Mouse (Mus musculus): ENCODE measurements at regions not wholly inside any gene's neighbourhood (a gene's known extent, or its start where the extent isn't known, plus 50 kb on each side); places are given as distances from the start of the nearest gene placed in this dataset.

DNA sequence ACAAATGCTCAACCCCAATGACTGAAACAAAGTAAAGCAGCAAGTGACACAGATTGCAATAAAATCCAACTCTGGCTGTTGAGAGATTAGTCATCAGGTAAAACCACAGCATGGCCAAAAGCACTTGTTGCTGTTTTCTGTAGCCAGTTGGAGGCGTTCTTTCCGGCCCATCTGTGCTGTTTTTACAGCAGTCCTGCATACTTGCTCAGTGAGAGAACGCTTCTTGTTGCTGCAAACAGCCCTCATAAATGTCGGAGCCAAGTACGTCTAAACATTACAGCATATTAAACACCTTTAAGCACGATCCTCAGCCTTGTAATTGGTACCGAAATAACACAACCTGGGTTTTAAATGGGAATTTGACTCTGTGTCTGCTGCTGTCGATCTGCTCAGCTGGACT lies 65.6 kb upstream of the Hs3st3a1 start:
- no peak for DNase-seq (ENCODE audit: low spot score in 2 of 2)

GRCm38 (mm10) chr11:64335456-64335855 lies 99.7 kb upstream of the Hs3st3a1 start:
- DNase-seq (ENCODE audit: low spot score in 2 of 2): no peak

DNA sequence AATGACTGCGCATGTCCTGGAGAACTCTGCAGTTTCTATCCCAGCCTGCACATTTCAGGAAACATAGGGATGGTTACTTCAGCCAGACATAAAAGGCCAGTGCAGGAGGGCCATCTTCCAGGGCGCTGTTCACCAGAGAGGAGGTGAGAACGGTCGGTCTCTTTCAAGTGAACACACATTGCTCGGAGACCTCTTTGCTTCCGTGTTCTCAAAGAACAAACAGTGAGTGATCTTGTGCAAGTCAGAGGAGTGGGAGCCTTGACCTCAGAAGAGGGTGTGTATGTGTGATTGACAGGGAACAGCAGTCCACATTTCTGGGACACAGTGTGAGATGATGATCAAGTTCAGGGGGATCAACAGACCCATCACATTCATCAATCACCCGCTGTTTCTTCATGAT lies 102.7 kb upstream of the Hs3st3a1 start:
- no peak for DNase-seq (ENCODE audit: low spot score in 2 of 2)

DNA sequence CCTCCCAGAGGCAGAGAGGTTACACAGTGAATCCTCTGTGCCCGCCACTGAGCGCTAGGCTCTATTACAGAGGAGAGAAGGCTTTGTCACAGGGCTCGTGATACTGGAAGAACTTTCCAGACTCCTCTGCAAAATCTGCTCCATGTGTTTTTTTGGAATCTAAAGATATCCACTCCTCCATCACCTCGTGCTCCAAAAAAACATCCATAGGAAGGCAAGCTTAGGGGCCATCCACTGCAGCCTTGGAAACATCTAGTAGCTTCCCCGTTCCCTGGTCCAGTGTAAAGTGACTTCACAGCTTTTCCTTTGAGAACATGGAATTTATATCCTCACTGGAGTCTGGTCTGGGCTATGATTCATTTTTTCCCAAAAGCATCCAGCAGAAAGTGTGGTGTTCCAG lies 103.3 kb upstream of the Hs3st3a1 start:
- no peak for DNase-seq (ENCODE audit: low spot score in 2 of 2)

DNA sequence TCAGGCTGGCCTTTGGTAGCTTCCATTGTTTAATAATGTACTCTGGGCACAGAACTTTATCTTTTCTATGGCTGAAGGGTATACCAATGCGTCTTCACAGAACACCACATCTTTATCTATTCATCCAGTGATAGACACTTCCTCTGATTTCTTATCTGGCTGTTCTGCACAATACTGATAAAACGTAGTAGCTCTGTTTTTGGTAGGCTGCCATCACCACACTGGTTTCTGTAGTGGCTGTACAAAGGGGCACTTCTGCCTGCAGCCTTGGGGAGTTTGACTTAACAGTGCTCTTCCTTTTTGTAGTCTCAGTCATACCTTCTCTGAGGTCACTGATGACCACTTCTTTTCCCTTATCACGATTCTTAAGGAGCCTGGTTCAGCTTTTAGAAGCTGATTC lies 106.0 kb upstream of the Hs3st3a1 start:
- no peak for DNase-seq (ENCODE audit: low spot score in 2 of 2)

DNA sequence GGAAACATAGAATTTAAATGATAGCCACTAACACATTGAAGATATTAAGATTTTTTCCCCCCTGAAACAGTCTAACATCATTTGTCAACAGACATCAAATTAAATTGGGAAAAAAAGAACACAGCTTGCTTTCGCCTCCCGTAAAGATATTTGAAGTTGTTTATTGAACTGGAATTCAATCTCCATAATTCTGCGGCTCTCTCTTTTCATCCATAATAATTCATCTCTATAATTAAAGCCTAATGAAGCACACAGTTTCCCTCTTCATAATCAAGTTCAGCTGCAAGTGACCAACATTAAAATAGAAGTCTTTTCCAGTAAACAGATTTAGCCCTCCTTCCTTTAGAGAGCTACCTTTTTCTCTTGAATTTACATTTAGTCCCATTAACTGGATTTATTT lies 107.4 kb upstream of the Hs3st3a1 start:
- DNase-seq (ENCODE audit: low spot score in 2 of 2): no peak

DNA sequence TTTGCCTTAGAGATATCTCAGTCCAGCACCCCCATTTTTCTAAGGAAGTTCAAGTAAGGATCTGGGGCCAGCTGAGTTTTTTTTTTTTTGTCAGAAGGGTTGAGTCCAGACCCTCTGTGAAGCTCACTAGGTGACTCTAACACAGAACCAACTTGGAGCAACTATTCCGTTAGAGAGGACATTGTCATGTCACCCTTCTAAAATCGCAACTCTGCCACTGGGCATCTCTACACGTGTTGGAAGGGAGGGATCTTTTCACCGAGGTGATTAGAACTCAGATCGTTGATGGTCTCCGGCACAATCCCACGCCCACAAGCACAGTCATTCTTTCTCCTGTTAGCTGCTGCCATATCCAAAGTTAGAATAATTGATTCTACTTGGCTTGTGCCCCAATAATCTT lies 108.5 kb upstream of the Hs3st3a1 start:
- no peak for DNase-seq (ENCODE audit: low spot score in 2 of 2)

GRCm38 (mm10) chr11:64321900-64322425 lies 113.2 kb upstream of the Hs3st3a1 start:
- DNase-seq (ENCODE audit: low spot score in 2 of 2): no peak

- no peak for DNase-seq (ENCODE audit: low spot score in 2 of 2)
Measured at GRCm38 (mm10) chr11:64317458-64317857, 117.7 kb upstream of the Hs3st3a1 start.

DNA sequence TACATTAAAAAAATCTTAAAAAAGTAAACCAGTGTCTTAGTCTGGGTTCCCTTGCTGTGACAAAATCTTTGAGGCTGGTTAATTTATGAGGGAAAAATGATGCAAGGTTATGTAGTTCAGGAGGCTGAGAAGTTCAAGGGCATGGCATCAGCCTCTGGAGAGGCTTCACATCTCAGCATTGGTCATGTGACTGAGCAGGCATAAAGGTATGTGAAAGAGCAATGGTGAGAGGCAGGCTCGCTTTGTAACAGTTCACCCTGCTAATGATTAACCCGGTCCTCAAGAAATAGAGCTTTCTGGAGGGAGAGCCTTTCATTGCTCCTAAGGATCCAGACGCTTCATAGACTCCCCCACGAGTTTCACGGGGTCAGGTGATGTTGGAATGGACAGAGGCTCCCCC lies 120.1 kb upstream of the Hs3st3a1 start:
- no peak for DNase-seq (ENCODE audit: low spot score in 2 of 2)

DNA sequence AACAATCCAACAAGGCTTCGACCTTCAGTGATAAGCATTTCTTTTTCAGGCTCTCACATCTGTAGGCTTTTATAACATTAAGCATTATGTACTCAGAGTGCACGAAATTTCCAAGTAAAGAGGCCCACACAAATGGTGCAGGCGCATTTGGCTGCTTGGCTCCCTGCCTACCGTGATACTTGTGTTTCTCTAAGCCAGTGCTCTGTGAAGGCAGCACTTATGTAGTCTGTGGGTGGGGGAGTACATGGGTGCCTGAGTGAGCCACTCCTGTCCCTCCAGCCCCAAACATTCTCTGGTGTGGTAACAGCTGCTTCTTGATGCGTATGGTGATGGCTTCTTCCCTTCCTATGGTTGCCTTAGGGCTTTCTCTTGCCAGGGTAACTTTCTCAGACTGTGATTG lies 121.9 kb upstream of the Hs3st3a1 start:
- no peak for DNase-seq (ENCODE audit: low spot score in 2 of 2)

DNA sequence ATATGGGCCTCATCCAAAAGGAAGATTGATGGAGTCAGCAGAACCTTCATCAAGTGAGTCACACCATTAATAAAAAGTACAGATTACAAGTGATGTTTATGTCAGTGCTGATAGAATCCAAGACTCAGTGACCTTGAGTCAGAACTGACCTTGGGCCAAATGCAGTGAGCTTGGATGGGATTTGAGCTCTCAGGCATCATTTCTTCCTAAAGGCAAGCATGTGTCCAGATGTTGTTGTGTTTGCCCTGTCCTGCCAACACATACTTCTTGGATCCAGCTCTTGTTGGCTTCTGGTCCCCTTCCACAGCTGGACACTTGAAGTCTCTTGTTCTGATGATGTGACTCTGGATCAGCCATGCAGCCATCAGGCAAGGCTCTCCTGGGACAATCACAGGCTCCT lies 125.3 kb upstream of the Hs3st3a1 start:
- no peak for DNase-seq (ENCODE audit: low spot score in 2 of 2)

- DNase-seq (ENCODE audit: low spot score in 2 of 2): no peak
Measured at GRCm38 (mm10) chr11:64297825-64298224, 137.3 kb upstream of the Hs3st3a1 start.

DNA sequence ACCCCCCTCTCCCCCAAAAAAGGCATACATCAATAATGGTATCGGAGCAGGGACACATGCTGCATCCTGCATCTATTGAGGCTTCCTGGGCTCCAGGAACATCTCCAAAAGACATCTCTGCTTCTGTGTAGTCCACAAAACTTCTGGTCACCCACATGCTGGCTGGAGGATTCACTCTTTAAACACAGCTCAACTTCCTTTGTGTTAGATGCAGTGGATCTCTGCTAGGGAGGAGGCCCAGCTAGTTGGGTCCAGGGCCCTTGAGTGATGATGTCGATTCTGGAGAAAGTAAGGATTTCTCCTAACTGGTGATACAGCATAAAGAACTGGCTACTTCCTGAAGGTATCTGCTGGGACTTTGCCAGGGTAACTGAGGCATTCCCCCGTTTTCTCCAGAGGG lies 146.9 kb upstream of the Hs3st3a1 start:
- DNase-seq (ENCODE audit: low spot score in 2 of 2): no peak

- no peak for DNase-seq (ENCODE audit: low spot score in 2 of 2)
Measured at GRCm38 (mm10) chr11:64287499-64287898, 147.6 kb upstream of the Hs3st3a1 start.

GRCm38 (mm10) chr11:64281781-64282180 lies 153.4 kb upstream of the Hs3st3a1 start:
- no peak for DNase-seq (ENCODE audit: low spot score in 2 of 2)

GRCm38 (mm10) chr11:64278259-64279003 lies 156.7 kb upstream of the Hs3st3a1 start:
- no peak for DNase-seq (ENCODE audit: low spot score in 2 of 2)

DNA sequence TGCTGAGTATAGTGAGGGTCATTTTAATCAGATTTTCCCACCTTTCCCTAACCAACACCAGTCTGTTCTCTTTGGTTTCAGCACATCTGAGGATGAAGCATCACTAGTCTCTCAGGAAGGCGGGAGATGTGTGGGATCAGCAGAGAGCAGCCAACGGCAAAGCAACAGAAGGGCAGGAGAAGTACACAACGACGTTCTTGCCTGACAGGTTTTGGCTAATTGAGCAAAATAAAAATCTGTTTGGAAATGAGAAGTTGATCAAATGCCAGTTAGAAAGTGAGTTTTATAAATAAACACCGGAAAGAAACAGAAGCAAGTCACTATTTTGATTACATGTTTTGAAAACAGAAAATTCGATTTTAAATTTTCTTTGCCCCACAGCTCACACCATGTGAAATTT lies 161.4 kb upstream of the Hs3st3a1 start:
- no peak for DNase-seq (ENCODE audit: low spot score in 2 of 2)

DNA sequence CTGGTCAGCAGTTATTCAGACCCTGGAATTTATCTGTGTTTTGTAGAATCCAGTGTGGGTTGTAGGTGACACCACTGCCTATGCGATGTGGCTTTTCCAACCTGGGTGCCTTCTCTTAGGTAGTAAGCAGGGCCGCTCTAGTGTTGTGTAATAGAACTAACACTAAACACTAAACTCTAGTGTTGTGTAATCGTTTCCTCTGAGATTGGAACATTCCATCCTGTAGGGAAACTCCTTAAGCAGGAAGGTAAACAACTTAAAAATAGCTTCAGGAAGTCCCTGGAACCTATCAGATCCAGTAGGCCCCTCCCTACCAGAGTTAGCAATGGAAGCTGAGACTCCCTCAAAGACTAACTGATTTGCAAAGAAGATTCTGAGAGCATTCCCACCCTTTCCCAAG lies 161.9 kb upstream of the Hs3st3a1 start:
- no peak for DNase-seq (ENCODE audit: low spot score in 2 of 2)

- DNase-seq (ENCODE audit: low spot score in 2 of 2): no peak
Measured at GRCm38 (mm10) chr11:64268121-64268520, 167.0 kb upstream of the Hs3st3a1 start.

DNA sequence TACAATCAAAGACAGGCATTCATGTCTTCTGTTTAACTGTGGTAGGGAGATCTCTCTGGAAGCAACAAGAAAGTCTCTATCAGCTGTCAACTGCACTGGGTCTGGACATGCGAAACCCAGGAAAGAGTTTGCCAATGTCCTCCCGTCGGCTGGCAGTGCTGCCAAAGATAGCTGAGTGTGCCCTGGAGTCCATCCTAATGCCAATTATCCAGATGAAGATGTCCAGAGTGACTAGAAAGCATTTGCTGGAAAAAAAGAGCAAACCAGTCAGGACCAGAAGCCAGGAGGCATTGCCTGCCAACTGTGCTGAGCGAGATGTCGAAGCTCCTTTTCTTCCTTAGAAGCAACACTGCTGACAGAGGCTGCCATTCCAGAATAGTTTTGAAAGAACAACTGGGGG lies 167.6 kb upstream of the Hs3st3a1 start:
- DNase-seq (ENCODE audit: low spot score in 2 of 2): no peak

DNA sequence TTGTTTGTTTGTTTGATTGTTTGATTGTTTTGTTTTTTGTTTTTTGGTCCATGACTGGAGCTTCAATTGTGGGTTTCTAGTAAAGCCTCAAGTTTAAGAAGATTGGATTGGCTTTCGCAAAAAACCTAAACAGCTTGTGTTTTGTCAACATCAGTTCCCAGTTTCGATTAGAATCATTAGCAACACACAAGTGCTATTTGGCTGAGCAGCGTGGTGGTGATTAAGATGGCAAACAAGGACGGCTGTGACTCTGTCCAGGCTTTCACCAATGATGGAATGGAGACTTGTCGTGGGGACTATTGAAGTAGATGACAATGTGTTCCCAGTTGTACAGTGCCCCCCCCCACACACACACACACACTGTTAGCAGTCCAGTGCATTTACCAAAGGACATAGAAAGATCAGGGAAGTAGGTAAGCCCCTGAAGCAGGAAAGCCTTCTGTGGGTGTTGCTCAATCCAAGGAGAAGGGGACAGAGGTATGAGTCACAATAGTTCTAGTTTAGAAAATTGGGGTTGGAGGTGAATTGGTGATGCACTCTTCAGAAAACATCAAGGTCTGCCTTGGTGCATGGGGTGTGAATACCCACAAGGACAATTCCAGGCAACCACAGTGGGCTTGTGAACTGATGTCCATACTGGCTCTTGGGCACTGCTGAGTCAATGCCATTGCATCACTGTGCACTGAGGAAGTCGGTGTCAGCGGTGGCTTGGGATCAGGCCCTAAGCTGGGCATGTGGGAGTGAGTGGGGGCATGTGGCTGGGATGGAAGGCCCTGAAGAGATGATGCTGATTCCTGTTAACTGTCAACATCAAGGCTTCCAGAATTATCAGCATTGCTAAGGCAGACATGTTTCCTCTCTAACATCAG lies 174.5 kb upstream of the Cox10 start:
- DNase-seq (ENCODE audit: low spot score in 2 of 2): no peak

- no peak for DNase-seq (ENCODE audit: low spot score in 2 of 2)
Measured at GRCm38 (mm10) chr11:64236873-64237272, 157.6 kb upstream of the Cox10 start.
